Mouse (Mus musculus): ENCODE measurements around the gene Tmem210. TPM values are rescaled to one million over a fixed set of nuclear protein-coding genes. Genes with fewer than 3 reads are reported as not detected.
A peak's percentile ranks its signal among the peaks of the same experiment; 100 is the strongest.

Tmem210 gene
- polyA plus RNA-seq, 1 experiment = not detected

DNA sequence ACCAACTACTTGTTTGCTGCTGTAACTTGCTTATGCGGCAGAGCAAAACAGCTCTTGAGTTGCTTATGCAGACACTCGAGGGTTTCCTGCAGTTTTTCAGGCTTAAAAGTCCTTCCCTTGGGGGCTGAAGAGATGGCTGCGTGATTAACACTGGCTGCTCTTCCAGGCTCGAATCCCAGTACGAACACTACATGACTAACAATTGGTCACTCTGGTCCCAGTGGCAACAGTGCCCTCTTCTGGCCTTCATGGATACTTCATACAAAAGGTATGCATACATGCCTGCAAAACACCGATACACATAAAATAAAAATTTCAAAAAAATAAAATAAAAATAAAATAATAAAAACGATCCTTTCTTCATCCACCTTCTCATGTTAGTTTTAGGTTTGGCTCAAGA is 40.5 kb downstream of the Tmem210 start:
- no peak overlapping the region for H3ac ChIP-seq (ENCODE audit: control insufficient read depth, insufficient read length, low read depth)
- no peak for TF ChIP-seq MYOG (IDR thresholded peaks at IDR 0.05; ENCODE audit: control insufficient read depth, extremely low read depth, insufficient read length)
- TF ChIP-seq MYOD1 (IDR thresholded peaks at IDR 0.05; ENCODE audit: control insufficient read depth, insufficient read length, low read depth) = no peak
- no peak for TF ChIP-seq CEBPB (IDR thresholded peaks at IDR 0.05; ENCODE audit: low read depth)
- TF ChIP-seq USF1 (IDR thresholded peaks at IDR 0.05; ENCODE audit: low read depth) = no peak
- no peak for TF ChIP-seq FOSL1 (IDR thresholded peaks at IDR 0.05; ENCODE audit: insufficient read depth, low read length, poor library complexity, severe bottlenecking)
- TF ChIP-seq MAX (IDR thresholded peaks at IDR 0.05) = no peak
- no peak for TF ChIP-seq CTCF (IDR thresholded peaks at IDR 0.05; ENCODE audit: control insufficient read depth, insufficient read depth, insufficient read length)

DNA sequence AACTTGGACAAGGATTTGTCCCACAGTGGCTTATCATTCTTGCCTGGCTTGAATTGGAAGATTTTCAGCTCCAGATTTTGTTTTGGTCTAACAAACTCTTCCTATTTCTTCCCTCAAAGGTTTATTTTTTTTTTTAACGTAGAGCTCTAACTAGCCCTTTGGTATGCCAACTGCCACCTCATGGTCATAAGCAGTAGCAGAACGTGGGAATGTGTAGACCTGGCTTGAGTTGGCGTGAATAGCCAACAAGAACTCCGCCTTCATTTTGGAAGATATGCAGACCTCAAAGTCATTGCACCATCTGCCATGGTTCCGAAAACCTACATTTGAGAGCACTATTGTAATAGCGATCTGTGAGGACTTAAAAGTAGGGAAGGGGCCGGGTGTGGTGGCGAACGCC is 43.5 kb downstream of the Tmem210 start:
- H3K36me3 ChIP-seq (ENCODE audit: control insufficient read depth, insufficient read depth) = peaks cover 28% of the 10 kb centered on the region
- H3K4me3 ChIP-seq (ENCODE audit: insufficient read depth, poor library complexity, severe bottlenecking) = peak overlapping the region; percentile 99
- peaks cover 27% of the 10 kb centered on the region for H3K79me3 ChIP-seq (ENCODE audit: low read depth)
- peaks cover 44% of the 10 kb centered on the region for H3K79me2 ChIP-seq (ENCODE audit: control insufficient read depth, insufficient read depth)
- no peak for TF ChIP-seq MYOD1 (IDR thresholded peaks at IDR 0.05; ENCODE audit: control insufficient read depth, insufficient read length, low read depth)
- TF ChIP-seq FOSL1 (IDR thresholded peaks at IDR 0.05; ENCODE audit: insufficient read depth, low read length, poor library complexity, severe bottlenecking) = no peak
- TF ChIP-seq MYOG (IDR thresholded peaks at IDR 0.05; ENCODE audit: control insufficient read depth, extremely low read depth, insufficient read length) = no peak
- no peak for TF ChIP-seq MAX (IDR thresholded peaks at IDR 0.05)
- TF ChIP-seq USF1 (IDR thresholded peaks at IDR 0.05; ENCODE audit: low read depth) = no peak
- no peak for TF ChIP-seq CTCF (IDR thresholded peaks at IDR 0.05; ENCODE audit: control insufficient read depth, insufficient read depth, insufficient read length)
- TF ChIP-seq CEBPB (IDR thresholded peaks at IDR 0.05; ENCODE audit: low read depth) = no peak
- peaks cover 3% of the 10 kb centered on the region for H3K27me3 ChIP-seq (ENCODE audit: control insufficient read depth, insufficient read depth, insufficient read length)
- no peak overlapping the region for H3ac ChIP-seq (ENCODE audit: control insufficient read depth, insufficient read length, low read depth)

More for the DNA sequence above, 40.5 kb downstream of the Tmem210 start:
- Histone ChIP-seq H3K36me3 (ENCODE audit: control insufficient read depth, insufficient read depth) (no peaks in the 10 kb centered on the region), H3K79me2 (ENCODE audit: control insufficient read depth, insufficient read depth) (peaks cover 22% of the 10 kb centered on the region), H3K27me3 (ENCODE audit: control insufficient read depth, insufficient read depth, insufficient read length) (peaks cover 7% of the 10 kb centered on the region), H3K79me3 (ENCODE audit: low read depth) (peaks cover 17% of the 10 kb centered on the region), H3K4me3 (ENCODE audit: insufficient read depth, poor library complexity, severe bottlenecking) (no peak overlapping the region)

DNA sequence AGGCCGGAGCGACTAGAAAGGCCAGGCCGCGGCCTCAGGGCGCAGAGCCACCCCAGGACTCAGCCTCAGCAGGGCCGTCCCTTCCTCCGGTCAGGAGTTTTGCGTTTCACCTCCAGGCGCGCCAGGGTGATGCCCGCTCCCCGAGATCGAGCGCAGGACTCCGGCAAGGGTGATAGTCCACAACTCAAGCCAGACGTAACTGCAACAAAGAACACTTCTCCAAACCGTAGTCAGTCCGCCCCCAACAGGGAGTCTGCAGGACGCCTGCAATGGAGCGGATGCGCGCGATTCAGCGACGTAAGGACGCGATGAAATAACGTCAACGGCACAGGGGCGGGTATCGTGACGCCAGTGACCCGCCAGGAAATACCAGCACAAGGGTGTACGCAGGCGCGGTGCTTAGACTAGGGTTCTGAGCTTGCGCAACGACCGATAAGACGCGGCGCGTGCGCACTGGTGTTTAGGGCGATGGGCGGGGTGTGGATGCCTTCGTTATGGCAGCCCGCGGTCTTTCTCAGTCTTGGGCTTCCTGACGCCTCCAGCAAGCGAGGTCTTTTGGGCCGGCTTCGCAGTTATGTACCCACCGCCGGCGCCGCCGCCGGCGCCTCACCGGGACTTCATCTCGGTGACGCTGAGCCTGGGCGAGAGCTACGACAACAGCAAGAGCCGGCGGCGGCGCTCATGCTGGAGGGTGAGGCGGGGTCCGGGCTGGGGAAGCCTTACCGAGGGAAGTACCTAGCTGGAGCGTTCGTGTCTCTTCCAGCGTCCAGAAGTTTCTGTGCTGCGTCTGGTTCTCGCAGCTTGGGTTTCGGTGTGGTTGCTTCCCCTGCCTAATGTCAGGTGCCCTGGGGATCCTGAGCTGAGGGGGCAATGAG is 44.6 kb downstream of the Tmem210 start, which contains the start of gene Man1b1:
Man1b1 (plus strand) TSS at position 53 of the 875 bp plus-strand sequence.
- peaks cover 27% of the 10 kb centered on the region for H3K79me3 ChIP-seq (ENCODE audit: low read depth)
- H3K36me3 ChIP-seq (ENCODE audit: control insufficient read depth, insufficient read depth) = peaks cover 39% of the 10 kb centered on the region
- H3K4me3 ChIP-seq (ENCODE audit: insufficient read depth, poor library complexity, severe bottlenecking) = peak within 1 kb of the TSS; percentile 99
- no peak for TF ChIP-seq FOSL1 (IDR thresholded peaks at IDR 0.05; ENCODE audit: insufficient read depth, low read length, poor library complexity, severe bottlenecking)
- TF ChIP-seq USF1 (IDR thresholded peaks at IDR 0.05; ENCODE audit: low read depth) = peak; percentile 30
- TF ChIP-seq MYOG (IDR thresholded peaks at IDR 0.05; ENCODE audit: control insufficient read depth, extremely low read depth, insufficient read length) = no peak
- no peak for TF ChIP-seq MYOD1 (IDR thresholded peaks at IDR 0.05; ENCODE audit: control insufficient read depth, insufficient read length, low read depth)
- TF ChIP-seq CTCF (IDR thresholded peaks at IDR 0.05; ENCODE audit: control insufficient read depth, insufficient read depth, insufficient read length) = no peak
- peak; percentile 74 for TF ChIP-seq MAX (IDR thresholded peaks at IDR 0.05)
- TF ChIP-seq CEBPB (IDR thresholded peaks at IDR 0.05; ENCODE audit: low read depth) = peak; percentile 99
- peaks cover 44% of the 10 kb centered on the region for H3K79me2 ChIP-seq (ENCODE audit: control insufficient read depth, insufficient read depth)
- no peaks in the 10 kb centered on the region for H3K27me3 ChIP-seq (ENCODE audit: control insufficient read depth, insufficient read depth, insufficient read length)
- H3ac ChIP-seq (ENCODE audit: control insufficient read depth, insufficient read length, low read depth) = peak within 1 kb of the TSS; percentile 95

- Histone ChIP-seq H3K79me3 (ENCODE audit: low read depth) (peaks cover 27% of the 10 kb centered on the region), H3K27me3 (ENCODE audit: control insufficient read depth, insufficient read depth, insufficient read length) (no peaks in the 10 kb centered on the region), H3K79me2 (ENCODE audit: control insufficient read depth, insufficient read depth) (peaks cover 44% of the 10 kb centered on the region), H3K4me3 (ENCODE audit: insufficient read depth, poor library complexity, severe bottlenecking) (peak overlapping the region; percentile 99), H3ac (ENCODE audit: control insufficient read depth, insufficient read length, low read depth) (peak overlapping the region; percentile 95), H3K36me3 (ENCODE audit: control insufficient read depth, insufficient read depth) (peaks cover 49% of the 10 kb centered on the region)
- TF ChIP-seq CEBPB (IDR thresholded peaks at IDR 0.05; ENCODE audit: low read depth) (no peak), MYOD1 (IDR thresholded peaks at IDR 0.05; ENCODE audit: control insufficient read depth, insufficient read length, low read depth) (no peak), FOSL1 (IDR thresholded peaks at IDR 0.05; ENCODE audit: insufficient read depth, low read length, poor library complexity, severe bottlenecking) (no peak), USF1 (IDR thresholded peaks at IDR 0.05; ENCODE audit: low read depth) (no peak), MYOG (IDR thresholded peaks at IDR 0.05; ENCODE audit: control insufficient read depth, extremely low read depth, insufficient read length) (no peak), MAX (IDR thresholded peaks at IDR 0.05) (no peak), CTCF (IDR thresholded peaks at IDR 0.05; ENCODE audit: control insufficient read depth, insufficient read depth, insufficient read length) (no peak)
These were observed 45.6 kb downstream of the Tmem210 start for GRCm38 (mm10) chr2:25333569-25333968.

DNA sequence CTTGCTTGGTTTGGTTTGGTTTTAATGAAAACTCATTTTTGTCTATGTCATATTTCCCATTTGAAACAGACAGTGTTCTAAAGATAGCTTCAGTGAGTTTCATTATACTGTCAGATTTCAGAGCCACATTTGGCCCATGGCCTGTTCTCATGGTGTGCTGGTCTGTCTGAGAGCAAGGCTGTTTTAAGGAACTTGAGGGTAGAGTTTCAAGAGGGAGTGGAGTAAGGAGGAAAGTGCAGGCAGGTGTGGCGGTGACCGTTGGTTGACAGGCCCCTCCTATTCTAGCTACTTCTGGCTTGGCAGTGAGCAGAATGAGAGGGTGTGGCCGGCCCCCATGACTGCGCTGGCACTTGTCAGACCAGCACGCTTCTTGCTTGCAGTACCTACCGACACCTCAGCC is 50.4 kb downstream of the Tmem210 start:
- no peak overlapping the region for H3K4me3 ChIP-seq (ENCODE audit: insufficient read depth, poor library complexity, severe bottlenecking)
- peaks cover 76% of the 10 kb centered on the region for H3K36me3 ChIP-seq (ENCODE audit: control insufficient read depth, insufficient read depth)
- H3K27me3 ChIP-seq (ENCODE audit: control insufficient read depth, insufficient read depth, insufficient read length) = no peaks in the 10 kb centered on the region
- peaks cover 11% of the 10 kb centered on the region for H3K79me3 ChIP-seq (ENCODE audit: low read depth)
- TF ChIP-seq MYOD1 (IDR thresholded peaks at IDR 0.05; ENCODE audit: control insufficient read depth, insufficient read length, low read depth) = no peak
- no peak overlapping the region for H3ac ChIP-seq (ENCODE audit: control insufficient read depth, insufficient read length, low read depth)
- peaks cover 23% of the 10 kb centered on the region for H3K79me2 ChIP-seq (ENCODE audit: control insufficient read depth, insufficient read depth)

Other genes with a start within 250 kb of the Tmem210 start
- 30.6 TPM for gene Nsmf, start 233.8 kb upstream of the Tmem210 start, polyA plus RNA-seq (2012; fragmentation: generic; extraction: Trizol)
- not detected for gene Entpd8, start 207.8 kb upstream of the Tmem210 start, polyA plus RNA-seq (2012; fragmentation: generic; extraction: Trizol)
- not detected for gene Noxa1, start 193.0 kb upstream of the Tmem210 start, polyA plus RNA-seq (2012; fragmentation: generic; extraction: Trizol)
- gene Nrarp, start 107.4 kb upstream of the Tmem210 start, polyA plus RNA-seq (2012; fragmentation: generic; extraction: Trizol) = 0.56 TPM
- gene Tor4a, start 91.3 kb upstream of the Tmem210 start, polyA plus RNA-seq (2012; fragmentation: generic; extraction: Trizol) = 15.5 TPM
- gene Nelfb, start 76.7 kb upstream of the Tmem210 start, polyA plus RNA-seq (2012; fragmentation: generic; extraction: Trizol) = 47.4 TPM
- gene Stpg3, start 73.5 kb upstream of the Tmem210 start, polyA plus RNA-seq (2012; fragmentation: generic; extraction: Trizol) = not detected
- gene Fam166a, start 69.4 kb upstream of the Tmem210 start, polyA plus RNA-seq (2012; fragmentation: generic; extraction: Trizol) = not detected
- gene Tubb4b, start 63.4 kb upstream of the Tmem210 start, polyA plus RNA-seq (2012; fragmentation: generic; extraction: Trizol) = 800 TPM
- not detected for gene Slc34a3, start 53.8 kb upstream of the Tmem210 start, polyA plus RNA-seq (2012; fragmentation: generic; extraction: Trizol)
- gene Rnf224, start 51.4 kb upstream of the Tmem210 start, polyA plus RNA-seq (2012; fragmentation: generic; extraction: Trizol) = not detected
- gene Rnf208, start 45.9 kb upstream of the Tmem210 start, polyA plus RNA-seq (2012; fragmentation: generic; extraction: Trizol) = 0.22 TPM
- 0.25 TPM for gene Cysrt1, start 45.7 kb upstream of the Tmem210 start, polyA plus RNA-seq (2012; fragmentation: generic; extraction: Trizol)
- 3.9 TPM for gene AL732309.1, start 41.3 kb upstream of the Tmem210 start, polyA plus RNA-seq (2012; fragmentation: generic; extraction: Trizol)
- 28.5 TPM for gene Tmem203, start 32.7 kb upstream of the Tmem210 start, polyA plus RNA-seq (2012; fragmentation: generic; extraction: Trizol)
- gene Tprn, start 25.5 kb upstream of the Tmem210 start, polyA plus RNA-seq (2012; fragmentation: generic; extraction: Trizol) = 7.4 TPM
- 143 TPM for gene Ssna1, start 15.7 kb upstream of the Tmem210 start, polyA plus RNA-seq (2012; fragmentation: generic; extraction: Trizol)
- 89.4 TPM for gene Anapc2, start 15.7 kb upstream of the Tmem210 start, polyA plus RNA-seq (2012; fragmentation: generic; extraction: Trizol)
- not detected for gene Lrrc26, start 1.8 kb downstream of the Tmem210 start, polyA plus RNA-seq (2012; fragmentation: generic; extraction: Trizol)
- 0.02 TPM for gene Grin1, start 31.0 kb downstream of the Tmem210 start, polyA plus RNA-seq (2012; fragmentation: generic; extraction: Trizol)
- 38.0 TPM for gene Man1b1, start 44.2 kb downstream of the Tmem210 start, polyA plus RNA-seq (2012; fragmentation: generic; extraction: Trizol)
- 22.4 TPM for gene Dpp7, start 68.2 kb downstream of the Tmem210 start, polyA plus RNA-seq (2012; fragmentation: generic; extraction: Trizol)
- gene Uap1l1, start 77.5 kb downstream of the Tmem210 start, polyA plus RNA-seq (2012; fragmentation: generic; extraction: Trizol) = 96.6 TPM
- 25.8 TPM for gene Sapcd2, start 84.2 kb downstream of the Tmem210 start, polyA plus RNA-seq (2012; fragmentation: generic; extraction: Trizol)
- gene Entpd2, start 107.7 kb downstream of the Tmem210 start, polyA plus RNA-seq (2012; fragmentation: generic; extraction: Trizol) = not detected
- 79.9 TPM for gene Npdc1, start 111.2 kb downstream of the Tmem210 start, polyA plus RNA-seq (2012; fragmentation: generic; extraction: Trizol)
- 0.08 TPM for gene Fut7, start 135.1 kb downstream of the Tmem210 start, polyA plus RNA-seq (2012; fragmentation: generic; extraction: Trizol)
- gene Abca2, start 140.6 kb downstream of the Tmem210 start, polyA plus RNA-seq (2012; fragmentation: generic; extraction: Trizol) = 4.2 TPM
- 0.15 TPM for gene Clic3, start 168.7 kb downstream of the Tmem210 start, polyA plus RNA-seq (2012; fragmentation: generic; extraction: Trizol)
- gene Paxx, start 172.9 kb downstream of the Tmem210 start, polyA plus RNA-seq (2012; fragmentation: generic; extraction: Trizol) = 12.3 TPM
- not detected for gene Ptgds, start 181.9 kb downstream of the Tmem210 start, polyA plus RNA-seq (2012; fragmentation: generic; extraction: Trizol)
- not detected for gene Lcn12, start 205.8 kb downstream of the Tmem210 start, polyA plus RNA-seq (2012; fragmentation: generic; extraction: Trizol)
- gene Fbxw5, start 212.6 kb downstream of the Tmem210 start, polyA plus RNA-seq (2012; fragmentation: generic; extraction: Trizol) = 35.8 TPM
- gene C8g, start 213.6 kb downstream of the Tmem210 start, polyA plus RNA-seq (2012; fragmentation: generic; extraction: Trizol) = 0.32 TPM

Data from C2C12 (cell line).